Comparison of ENCODE assay signal across 10 mouse cellular contexts in the genomic region with DNA sequence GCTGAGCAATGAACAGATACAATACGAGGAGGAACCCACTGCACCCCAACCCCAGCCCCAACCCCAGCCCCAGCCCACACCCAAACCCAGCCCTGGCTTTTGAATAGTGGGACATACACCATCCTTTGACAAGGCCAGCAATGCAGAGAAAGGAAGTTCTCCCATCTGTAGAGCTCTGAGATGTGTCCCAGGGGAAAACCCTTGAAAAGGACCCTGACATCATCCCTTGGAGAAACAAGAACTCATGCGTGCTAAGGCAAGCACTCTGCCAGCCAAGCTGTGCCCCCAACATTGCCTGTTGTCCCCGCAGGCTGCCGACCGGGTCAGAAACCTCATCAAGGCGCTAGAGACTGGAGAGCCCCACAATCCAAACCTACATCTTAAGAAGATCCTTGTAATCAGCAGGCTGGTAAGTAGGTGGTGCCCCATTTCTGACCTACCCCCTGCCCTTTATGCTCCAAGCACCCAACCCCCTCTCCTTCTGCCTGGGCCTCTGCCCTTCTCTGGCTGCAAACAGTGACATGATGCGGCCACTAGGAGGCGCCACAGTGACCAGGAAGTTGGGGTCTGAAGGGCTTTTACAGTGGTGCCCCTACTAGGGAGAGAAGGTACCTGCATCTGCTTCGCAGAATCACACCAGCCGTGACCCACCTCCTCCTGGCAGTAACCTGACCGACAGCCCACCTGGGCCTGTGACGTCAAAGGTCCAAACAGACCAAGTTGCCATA. TPM values are rescaled to one million over a fixed set of nuclear protein-coding genes. Genes with fewer than 3 reads are reported as not detected.
DNase-seq lines count a peak whose midpoint lies in the region; ATAC-seq and TF ChIP-seq lines count a peak whose summit lies in the region.
"Had no signal": no experiment of that assay in that cellular context is flagged by ENCODE, and none has a peak within 500 bp of the region (broad histone marks: within the 10 kb centered on the region; RNA-seq: fewer than 3 reads in every experiment).

No protein-coding gene starts in this region.

- no peak for DNase-seq in left cerebral cortex, adult 2 months (ENCODE audit: extremely low spot score in 1 of 2, low spot score in 2 of 2)
- DNase-seq in left cerebral cortex, adult 9 months (ENCODE audit: low spot score in 2 of 2), result no peak
- DNase-seq in G1E (ENCODE audit: low spot score), result no peak
- DNase-seq in testis, postnatal 10 days (ENCODE audit: low spot score), result peak; percentile 71
- no peak for DNase-seq in yolk sac, embryonic 10.5 days (ENCODE audit: low spot score)
- no peak for DNase-seq in cerebellum, adult 11-12 months
- DNase-seq: kidney, postnatal 14 days had no signal

- peak; percentile 48 for TF ChIP-seq CTCF in left cerebral cortex, adult 2 months (IDR thresholded peaks at IDR 0.05)
- peak; percentile 83 for TF ChIP-seq CTCF in G1E (IDR thresholded peaks at IDR 0.05; ENCODE audit: low read depth, low read length)

- peaks cover 5% of the 10 kb centered on the region for H3K4me1 ChIP-seq in G1E (ENCODE audit: insufficient read depth, low read depth, low read length)
- H3K4me1 ChIP-seq: forebrain, embryonic 12.5 days had no signal

- H3K4me3 ChIP-seq in left cerebral cortex, adult 2 months, result no peak overlapping the region
- no peak overlapping the region for H3K4me3 ChIP-seq in G1E (ENCODE audit: low read depth, low read length)
- H3K4me3 ChIP-seq: forebrain, embryonic 12.5 days had no signal

- intact Hi-C loops in left cerebral cortex, adult 2 months (cut with DNase I), result no loop called here

- no peaks in the 10 kb centered on the region for H3K36me3 ChIP-seq in G1E (replicated peaks)
- H3K36me3 ChIP-seq: forebrain, embryonic 12.5 days had no signal

- H3K9me3 ChIP-seq in G1E (replicated peaks), result no peaks in the 10 kb centered on the region
- H3K9me3 ChIP-seq: forebrain, embryonic 12.5 days had no signal

- H3K27ac ChIP-seq in left cerebral cortex, adult 2 months, result no peak overlapping the region
- H3K27ac ChIP-seq: forebrain, embryonic 12.5 days had no signal

- peaks cover 49% of the 10 kb centered on the region for H3K27me3 ChIP-seq in G1E (ENCODE audit: insufficient read depth, low read length)
- H3K27me3 ChIP-seq: forebrain, embryonic 12.5 days had no signal

- ATAC-seq in G1E (ENCODE audit: extremely low read depth, insufficient number of reproducible peaks, low FRiP score, poor library complexity, severe bottlenecking), result no peak
- ATAC-seq in erythroblast, adult 5-6 weeks (replicated peaks; ENCODE audit: low FRiP score, poor library complexity, severe bottlenecking), result 0 out of 2 replicates have a peak, but pooled peaks have one; percentile 40
- no peak for ATAC-seq in activated CD4-positive, CD25-positive, alpha-beta regulatory T cell, adult 4 months

RNA-seq across cellular contexts. Expression of a gene that starts 7.9 kb away (rescaled TPM):
- total RNA-seq in left cerebral cortex, adult 2 months (2021), result under 1 TPM; 0.45 to 0.77 TPM
- total RNA-seq in G1E (2014; fragmentation: Nextera tagmentation) (not detected in 2 replicates), G1E (2017) (0.17 and 0.38 TPM in 2 replicates)
- polyA plus RNA-seq in G1E (2012), result 0.02 and 0.06 TPM in 2 replicates
- 0.77 and 2.5 TPM in 2 replicates for total RNA-seq in erythroblast, adult 5-6 weeks (2015; ENCODE audit: low replicate concordance)
- total RNA-seq in erythroblast, adult 5-6 weeks (2017; ENCODE audit: low replicate concordance), result 1.2 and 2.0 TPM in 2 replicates
- polyA plus RNA-seq in activated CD4-positive, CD25-positive, alpha-beta regulatory T cell, adult 4 months (2017; shearing (Covaris generic)), result not detected

RNA-seq across cellular contexts. Expression of a gene that starts 8.0 kb away (rescaled TPM):
- 10 to 100 TPM; 30.7 to 38.0 TPM for total RNA-seq in left cerebral cortex, adult 2 months (2021)
- 9.7 and 11.0 TPM in 2 replicates for total RNA-seq in G1E (2014; fragmentation: Nextera tagmentation)
- total RNA-seq in G1E (2017), result 4.8 and 7.4 TPM in 2 replicates
- 15.4 and 18.3 TPM in 2 replicates for polyA plus RNA-seq in G1E (2012)
- total RNA-seq in erythroblast, adult 5-6 weeks (2015; ENCODE audit: low replicate concordance), result 1.0 and 3.5 TPM in 2 replicates
- total RNA-seq in erythroblast, adult 5-6 weeks (2017; ENCODE audit: low replicate concordance), result 0.56 and 2.7 TPM in 2 replicates
- polyA plus RNA-seq in activated CD4-positive, CD25-positive, alpha-beta regulatory T cell, adult 4 months (2017; shearing (Covaris generic)), result 1 to 10 TPM; 3.9 to 4.6 TPM

RNA-seq across cellular contexts. Expression of a gene that starts 39.1 kb away (rescaled TPM):
- 10 to 100 TPM; 28.7 to 31.3 TPM for total RNA-seq in left cerebral cortex, adult 2 months (2021)
- total RNA-seq in G1E (2014; fragmentation: Nextera tagmentation) (17.0 and 26.5 TPM in 2 replicates), G1E (2017) (17.3 and 19.9 TPM in 2 replicates)
- 35.0 and 44.1 TPM in 2 replicates for polyA plus RNA-seq in G1E (2012)
- total RNA-seq in erythroblast, adult 5-6 weeks (2015; ENCODE audit: low replicate concordance), result 2.7 and 2.9 TPM in 2 replicates
- total RNA-seq in erythroblast, adult 5-6 weeks (2017; ENCODE audit: low replicate concordance), result 1.4 and 3.2 TPM in 2 replicates
- 10 to 100 TPM; 29.0 to 41.9 TPM for polyA plus RNA-seq in activated CD4-positive, CD25-positive, alpha-beta regulatory T cell, adult 4 months (2017; shearing (Covaris generic))

RNA-seq across cellular contexts. Expression of a gene that starts 50.7 kb away (rescaled TPM):
- total RNA-seq in left cerebral cortex, adult 2 months (2021), result 10 to 100 TPM; 79.3 to 85.8 TPM
- total RNA-seq in G1E (2014; fragmentation: Nextera tagmentation) (99.9 and 111 TPM in 2 replicates), G1E (2017) (52.7 and 55.1 TPM in 2 replicates)
- 11.3 and 14.5 TPM in 2 replicates for polyA plus RNA-seq in G1E (2012)
- 31.3 and 85.3 TPM in 2 replicates for total RNA-seq in erythroblast, adult 5-6 weeks (2015; ENCODE audit: low replicate concordance)
- total RNA-seq in erythroblast, adult 5-6 weeks (2017; ENCODE audit: low replicate concordance), result 23.1 and 25.5 TPM in 2 replicates
- polyA plus RNA-seq in activated CD4-positive, CD25-positive, alpha-beta regulatory T cell, adult 4 months (2017; shearing (Covaris generic)), result 10 to 100 TPM; 34.4 to 34.5 TPM

Comparison
In these comparisons a context has a peak if more than half of its experiments do, and no peak if none do; other contexts are left out.
1. RNA of a gene that starts 39.1 kb away (total RNA-seq): 28.7 to 31.3 TPM in left cerebral cortex, adult 2 months and 17.0 to 26.5 TPM in G1E; 1.4 to 3.2 TPM in erythroblast, adult 5-6 weeks; every median in the first group is over 4 times any median in the second.